Mouse (Mus musculus) gastrocnemius, postnatal 10 days (tissue): Measurements from ENCODE around the gene Fanca. TPM values are rescaled to one million over a fixed set of nuclear protein-coding genes. Genes with fewer than 3 reads are reported as not detected.
"Not testable (repeated sequence)": the region's sequence is repeated elsewhere in the genome, so short reads cannot be mapped to it uniquely, and the experiment has no call there.

ENCODE experiments used
- DNase-seq: peaks from one replicate; pipeline ENCODE4 v3.0.0; 2021; ENCODE audit warnings: mixed read lengths
- total RNA-seq, 2 experiments: library from RNA; stranded (reverse); gene quantifications; 2 replicates each; pipeline ENCODE4 v1.2.3; 2021

Gene Fanca
- total RNA-seq, 2 experiments from 2014 or later: 4.6 to 6.2 TPM

DNA sequence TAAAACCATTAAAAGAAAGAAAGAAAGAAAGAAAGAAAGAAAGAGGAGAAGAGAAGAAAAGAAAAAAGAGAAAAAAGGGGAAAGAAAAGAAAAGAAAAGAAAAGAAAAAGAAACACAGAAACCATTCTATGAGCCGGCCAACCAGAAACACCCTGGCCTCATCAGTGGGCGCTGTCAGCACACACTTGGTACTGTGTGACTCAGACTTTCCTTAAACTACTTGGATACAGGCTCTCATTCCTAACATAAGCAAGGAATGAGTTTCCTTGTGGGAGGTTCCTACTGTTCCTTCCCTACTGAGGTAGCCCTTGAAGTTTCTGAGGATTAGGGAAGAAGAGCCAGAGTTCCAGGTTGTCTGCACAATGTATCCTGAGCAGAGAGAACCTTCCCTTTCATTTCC is 12.9 kb upstream of the Fanca start:
- DNase-seq: no peak

DNA sequence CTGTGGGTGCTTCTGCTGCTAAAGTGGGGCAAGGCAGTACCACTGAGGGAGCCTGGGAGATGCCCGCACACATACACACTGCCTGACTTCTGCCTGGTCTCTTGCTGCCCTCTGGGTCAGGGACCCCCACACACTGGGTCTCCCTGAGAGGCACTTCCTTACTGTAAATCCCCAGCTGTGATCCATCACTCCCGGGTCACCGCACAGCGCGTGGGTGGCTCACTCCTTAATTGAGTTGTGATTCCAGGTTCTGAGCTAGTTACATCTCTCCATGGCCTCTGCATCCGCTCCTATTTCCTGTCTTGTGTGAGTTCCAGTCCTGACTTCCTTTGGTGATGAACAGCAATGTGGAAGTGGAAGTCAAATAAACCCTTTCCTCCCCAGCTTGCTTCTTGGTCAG is 12.3 kb upstream of the Fanca start:
- DNase-seq: no peak

DNA sequence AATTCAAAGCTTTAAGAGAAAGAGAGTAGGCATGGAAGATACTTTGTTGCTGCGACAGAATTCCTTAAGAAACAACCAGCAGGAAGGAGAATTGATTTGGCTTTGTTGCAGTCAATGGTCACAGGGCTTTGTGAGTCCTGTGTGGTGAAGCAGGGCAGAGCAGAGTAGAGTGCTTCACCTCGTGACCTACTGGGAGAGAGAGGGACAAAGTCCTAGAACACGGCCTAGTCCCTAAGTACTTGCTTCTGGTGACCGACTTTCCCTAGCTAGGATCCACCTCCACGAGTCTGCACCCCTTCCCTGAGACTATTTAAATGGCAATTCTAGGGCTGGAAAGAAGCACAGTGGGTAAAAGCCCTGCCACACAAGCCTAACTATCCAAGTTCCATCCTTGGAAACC is 11.6 kb upstream of the Fanca start:
- no peak for DNase-seq

DNA sequence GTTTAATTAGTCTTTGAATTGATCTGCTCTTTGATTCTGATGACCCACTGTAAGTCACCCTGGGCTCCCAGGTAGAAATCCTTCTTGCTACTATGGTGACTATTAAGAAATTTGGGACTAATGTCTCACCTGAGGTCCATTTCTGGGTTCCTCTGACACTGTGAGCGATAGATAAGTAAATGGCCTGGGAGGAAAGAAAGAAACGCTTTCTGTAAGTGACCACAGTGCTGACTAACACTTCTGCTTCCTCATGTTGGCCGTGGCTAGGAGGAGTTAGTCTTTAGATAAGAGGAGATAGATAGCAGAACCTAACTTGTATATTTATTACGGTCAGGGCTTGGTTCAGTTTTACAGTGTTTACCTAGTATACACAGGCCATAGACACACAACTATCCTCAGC is 11.0 kb upstream of the Fanca start:
- DNase-seq: no peak

DNA sequence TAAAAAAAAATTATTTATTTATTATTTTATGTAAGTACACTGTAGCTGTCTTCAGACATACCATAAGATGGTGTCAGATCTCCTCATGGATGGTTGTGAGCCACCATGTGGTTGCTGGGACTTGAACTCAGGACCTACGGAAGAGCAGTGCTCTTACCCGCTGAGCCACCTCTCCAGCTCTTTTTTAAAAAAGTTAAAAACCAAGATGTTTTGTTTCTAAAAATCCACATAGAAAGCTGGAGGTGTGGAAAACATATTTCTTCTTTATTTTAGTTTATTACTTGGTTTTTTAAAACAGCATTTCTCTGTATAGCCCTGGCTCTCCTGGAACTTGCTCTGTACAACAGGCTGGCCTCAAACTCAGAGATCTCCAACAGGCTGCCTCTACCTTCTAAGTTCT is 10.2 kb upstream of the Fanca start:
- no peak for DNase-seq

DNA sequence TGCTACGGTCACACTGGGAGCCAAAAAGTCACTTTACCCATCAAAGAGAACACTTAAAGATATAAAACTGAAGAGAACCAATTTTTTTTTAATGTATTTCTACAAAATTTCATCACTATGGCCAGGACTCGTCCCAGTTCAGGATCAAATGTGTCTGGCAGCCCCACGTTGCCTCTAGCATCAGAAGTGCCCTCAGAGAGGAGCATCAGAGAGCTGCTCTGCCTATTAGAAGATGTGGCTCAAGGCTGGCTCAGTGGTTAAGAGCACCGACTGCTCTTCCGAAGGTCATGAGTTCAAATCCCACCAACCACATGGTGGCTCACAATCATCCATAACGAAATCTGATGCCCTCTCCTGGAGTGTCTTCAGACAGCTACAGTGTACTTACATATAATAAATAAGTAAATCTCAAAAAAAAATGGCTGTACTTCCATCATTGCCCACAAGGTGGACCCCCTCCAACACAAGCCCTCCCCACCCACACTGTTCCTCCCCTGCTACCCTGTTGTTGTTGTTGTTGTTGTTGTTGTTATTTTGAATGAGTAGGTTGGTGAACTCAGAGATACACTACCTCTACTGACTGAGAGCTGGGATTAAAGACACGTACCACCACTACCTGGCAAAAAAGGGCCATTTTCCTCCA is 1.3 kb upstream of the Fanca start:
- peak; percentile 29 for DNase-seq

DNA sequence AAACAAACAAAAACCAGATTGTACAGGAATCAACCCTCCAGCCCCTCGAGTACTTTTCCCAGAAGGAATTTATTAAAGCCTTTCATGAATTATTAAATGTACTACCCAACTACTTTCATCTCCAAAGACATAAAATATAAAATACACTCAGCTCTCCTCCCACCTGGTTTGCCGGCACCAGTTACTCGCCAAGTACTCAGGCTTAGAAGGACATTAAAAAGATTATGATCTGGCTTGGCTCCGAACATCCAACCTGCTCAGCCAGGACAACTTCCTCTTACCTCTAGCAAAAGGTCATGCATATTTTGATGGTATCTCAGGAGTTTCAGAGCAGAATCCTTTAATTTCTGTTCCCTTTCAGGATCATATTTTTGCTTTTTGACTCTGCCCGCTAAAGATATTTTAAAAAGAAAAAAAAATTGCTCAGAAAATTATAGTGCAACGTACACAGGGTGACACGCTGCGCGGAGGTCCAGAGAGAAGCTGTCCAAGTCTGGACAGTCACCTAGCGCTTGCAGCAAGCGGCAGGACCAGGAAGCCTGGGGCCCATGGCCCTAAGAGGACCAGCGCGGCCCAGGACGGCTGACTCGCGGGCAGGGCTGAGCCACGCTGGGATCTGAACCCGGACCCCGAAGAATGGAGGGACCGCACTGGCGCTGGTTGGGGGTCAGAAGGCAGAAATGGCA is 452 bp downstream of the Fanca start:
- DNase-seq: no peak

DNA sequence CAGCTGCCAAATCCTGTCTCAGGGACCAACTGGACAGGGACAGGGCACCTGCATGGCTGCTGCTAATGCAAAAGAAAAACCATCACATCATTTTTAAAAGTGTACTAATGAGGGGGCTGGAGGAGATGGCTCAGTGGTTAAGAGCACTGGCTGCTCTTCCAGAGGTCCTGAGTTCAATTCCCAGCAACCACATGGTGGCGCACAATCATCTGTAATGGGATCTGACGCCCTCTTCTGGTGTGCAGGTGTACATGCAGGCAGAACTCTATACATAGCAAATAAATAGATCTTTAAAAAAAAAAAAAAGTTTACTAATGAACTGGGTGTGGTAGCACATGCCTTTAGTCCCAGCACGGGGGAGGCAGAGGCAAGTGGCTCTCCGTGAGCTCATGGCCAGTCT is 9.6 kb downstream of the Fanca start:
- no peak for DNase-seq

DNA sequence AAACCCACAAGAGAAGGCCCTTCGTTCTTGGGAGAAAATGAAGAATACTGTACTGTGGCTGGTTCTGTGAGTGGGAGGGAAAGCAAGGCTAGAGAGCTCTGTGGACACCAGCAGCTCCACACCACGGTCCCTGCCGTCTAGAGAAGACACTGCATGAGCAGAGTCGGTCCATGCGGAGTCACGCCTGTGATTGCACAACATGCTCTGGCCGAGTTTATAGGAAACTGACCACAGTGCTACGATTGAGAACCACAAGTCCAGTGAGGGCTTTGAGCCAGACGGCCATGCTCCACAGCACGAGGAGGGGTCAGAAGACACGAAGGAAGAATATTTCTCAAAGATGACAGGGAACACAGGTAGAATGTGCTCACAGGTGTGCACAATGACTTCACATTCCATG is 20.1 kb downstream of the Fanca start:
- DNase-seq: no peak

DNA sequence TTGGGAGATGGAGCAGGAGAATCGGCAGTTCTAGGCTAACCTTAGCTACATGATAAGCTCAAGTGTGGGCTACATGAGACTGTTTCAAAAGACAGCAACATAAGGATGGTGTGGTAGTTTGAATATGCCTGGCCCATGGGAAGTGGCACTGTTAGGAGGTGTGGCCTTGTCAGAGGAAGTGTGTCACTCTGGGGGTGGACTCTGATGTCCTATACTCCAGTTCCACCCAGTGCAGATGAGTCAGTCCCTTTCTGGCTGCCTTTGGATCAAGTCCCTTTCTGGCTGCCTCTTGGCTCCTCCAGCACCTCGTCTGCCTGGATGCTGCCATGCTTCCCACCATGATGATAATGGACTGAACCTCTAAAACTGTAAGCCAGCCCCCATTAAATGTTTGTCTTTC is 25.6 kb downstream of the Fanca start:
- DNase-seq: no peak

DNA sequence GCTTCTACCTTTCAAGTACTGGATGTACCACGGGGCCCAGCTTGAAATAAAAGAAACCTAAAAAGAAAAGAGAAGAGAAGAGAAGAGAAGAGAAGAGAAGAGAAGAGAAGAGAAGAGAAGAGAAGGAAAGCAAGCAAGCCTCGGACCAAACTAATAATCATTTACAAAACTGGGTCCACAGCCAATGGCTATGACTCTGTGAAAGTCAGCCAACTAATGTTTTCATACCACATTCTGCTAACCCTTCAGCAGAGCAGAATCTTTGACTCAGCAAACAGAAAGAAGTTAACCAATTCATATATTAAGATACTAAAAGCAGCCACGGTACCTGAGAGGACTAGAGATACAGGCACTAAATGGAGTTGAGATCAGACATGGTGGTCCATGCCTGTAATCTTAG is 26.1 kb downstream of the Fanca start:
- no peak for DNase-seq

DNA sequence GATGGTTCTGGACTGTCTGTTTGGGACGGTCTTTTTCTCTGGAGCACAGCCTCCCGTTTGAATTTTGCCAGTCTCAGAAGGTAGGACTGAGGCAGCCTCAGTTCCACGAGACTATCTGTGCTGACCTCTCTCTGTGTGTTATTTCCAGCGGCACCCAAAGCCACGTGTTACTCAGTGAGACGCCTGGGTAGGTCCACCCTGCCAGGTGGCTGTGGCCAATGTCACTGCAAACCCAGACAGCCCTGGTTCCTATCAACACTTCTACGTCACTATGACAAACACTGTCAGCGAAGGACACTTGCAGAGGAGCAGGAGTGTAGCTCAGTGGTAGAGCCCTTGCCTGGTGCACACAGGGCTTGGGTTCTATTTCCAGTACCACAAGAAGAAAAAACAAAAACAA is 26.7 kb downstream of the Fanca start:
- DNase-seq: no peak

DNA sequence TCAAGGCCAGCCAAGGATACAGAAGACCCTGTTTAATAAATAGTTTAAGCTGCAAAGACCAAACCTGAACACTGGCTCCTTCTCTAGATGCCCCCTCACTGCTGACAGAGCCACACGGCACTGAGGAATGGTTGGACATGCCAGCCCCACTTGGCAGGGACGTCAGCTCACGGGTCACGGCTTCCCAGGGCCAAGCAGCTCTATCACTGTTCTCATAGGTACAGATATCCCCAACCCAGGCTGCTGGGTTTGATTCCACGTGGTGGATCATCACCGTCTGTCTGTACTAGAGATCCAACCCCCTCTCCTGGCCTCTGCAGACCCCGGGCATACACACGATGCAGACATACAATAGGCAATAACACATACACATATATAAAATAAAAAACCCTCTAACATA is 27.7 kb downstream of the Fanca start:
- no peak for DNase-seq

DNA sequence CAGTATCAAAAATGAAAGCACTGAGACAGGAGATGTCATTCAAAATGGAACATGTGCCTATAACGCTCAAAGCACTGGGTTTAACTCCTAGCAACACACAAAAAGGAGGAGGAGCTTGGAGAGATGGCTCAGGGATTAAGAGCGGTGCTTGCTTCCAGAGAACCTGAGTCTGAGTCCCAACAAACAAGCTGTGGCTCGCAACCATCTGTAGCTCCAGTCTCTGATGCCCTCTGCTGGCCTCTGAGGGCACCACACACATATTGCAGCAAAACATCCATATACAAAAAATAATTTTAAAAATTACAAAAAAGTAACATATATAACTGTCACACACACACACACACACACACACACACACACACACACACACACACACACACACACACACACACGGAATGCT is 28.2 kb downstream of the Fanca start:
- DNase-seq: peak; percentile 41

DNA sequence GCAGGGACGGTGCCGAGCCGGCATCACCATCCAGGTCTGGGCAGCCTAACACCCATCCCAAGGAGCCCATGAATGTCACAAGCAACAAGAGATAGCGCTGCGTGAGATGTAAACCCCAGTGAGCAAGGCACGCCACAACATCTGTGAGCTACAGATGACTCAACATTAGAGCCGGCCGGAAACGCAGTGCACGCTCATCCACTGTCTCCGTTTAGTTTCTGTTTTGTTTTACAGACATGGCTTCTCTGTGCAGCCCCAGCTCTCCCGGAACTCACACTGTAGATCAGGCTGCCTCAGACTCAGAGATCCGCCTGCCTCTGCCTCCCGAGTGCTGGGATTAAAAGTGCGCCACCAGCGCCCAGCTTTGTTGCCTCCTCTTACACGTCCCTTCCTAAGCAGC is 31.0 kb downstream of the Fanca start:
- no peak for DNase-seq

DNA sequence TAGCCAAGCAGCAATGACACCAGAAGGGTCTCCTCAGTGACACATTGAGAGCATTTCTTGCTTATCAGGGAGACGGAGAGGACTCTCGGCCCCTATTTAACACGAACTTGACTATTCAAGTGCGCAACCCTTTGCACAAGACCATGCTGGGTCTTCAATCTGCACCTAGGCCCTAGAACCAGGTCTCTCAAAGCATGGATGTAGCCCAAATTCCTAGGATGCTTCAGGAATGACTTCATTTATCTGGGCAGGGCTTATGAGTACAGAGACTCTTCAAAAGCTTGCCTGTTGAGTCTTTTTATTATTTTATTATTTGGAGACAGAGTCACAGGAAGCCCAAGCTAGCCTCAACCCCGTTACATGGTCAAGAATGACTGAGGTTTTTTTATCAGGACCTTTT is 33.9 kb downstream of the Fanca start:
- DNase-seq: no peak

DNA sequence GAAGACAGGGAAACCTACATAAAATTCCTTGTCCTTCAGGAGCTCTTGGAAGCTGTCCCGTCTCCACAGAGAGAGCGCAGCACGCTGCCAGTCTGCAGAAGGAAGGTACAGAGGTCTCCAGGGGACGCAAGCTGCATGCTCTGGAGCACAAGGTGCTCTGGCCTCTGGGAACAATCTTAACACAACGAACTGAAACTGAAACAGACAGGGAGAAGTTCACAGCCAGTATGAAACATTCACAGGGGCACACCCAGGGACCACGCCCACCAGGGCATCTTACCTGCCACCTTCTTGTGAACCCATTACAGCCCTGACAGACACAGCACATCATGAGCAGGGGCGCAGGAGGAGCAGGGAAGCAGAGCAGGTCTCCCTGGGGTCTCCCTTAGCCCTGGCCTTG is 34.4 kb downstream of the Fanca start:
- DNase-seq: no peak

DNA sequence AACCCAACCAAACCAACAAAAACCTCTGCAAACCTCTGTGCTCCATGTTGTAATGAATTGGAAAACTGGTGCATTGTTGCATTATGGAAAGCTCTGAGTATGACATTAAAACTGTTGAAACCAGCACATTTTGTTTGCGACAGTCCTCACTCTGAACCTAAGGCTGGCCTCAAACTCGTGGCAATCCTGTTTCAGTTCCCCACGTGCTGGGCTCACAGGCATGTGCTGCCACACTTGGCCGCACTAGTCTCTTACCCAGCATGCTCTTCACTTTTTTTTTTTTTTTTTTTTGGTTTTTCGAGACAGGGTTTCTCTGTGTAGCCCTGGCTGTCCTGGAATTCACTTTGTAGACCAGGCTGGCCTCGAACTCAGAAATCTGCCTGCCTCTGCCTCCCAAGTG is 35.4 kb downstream of the Fanca start:
- DNase-seq: not testable (repeated sequence)

DNA sequence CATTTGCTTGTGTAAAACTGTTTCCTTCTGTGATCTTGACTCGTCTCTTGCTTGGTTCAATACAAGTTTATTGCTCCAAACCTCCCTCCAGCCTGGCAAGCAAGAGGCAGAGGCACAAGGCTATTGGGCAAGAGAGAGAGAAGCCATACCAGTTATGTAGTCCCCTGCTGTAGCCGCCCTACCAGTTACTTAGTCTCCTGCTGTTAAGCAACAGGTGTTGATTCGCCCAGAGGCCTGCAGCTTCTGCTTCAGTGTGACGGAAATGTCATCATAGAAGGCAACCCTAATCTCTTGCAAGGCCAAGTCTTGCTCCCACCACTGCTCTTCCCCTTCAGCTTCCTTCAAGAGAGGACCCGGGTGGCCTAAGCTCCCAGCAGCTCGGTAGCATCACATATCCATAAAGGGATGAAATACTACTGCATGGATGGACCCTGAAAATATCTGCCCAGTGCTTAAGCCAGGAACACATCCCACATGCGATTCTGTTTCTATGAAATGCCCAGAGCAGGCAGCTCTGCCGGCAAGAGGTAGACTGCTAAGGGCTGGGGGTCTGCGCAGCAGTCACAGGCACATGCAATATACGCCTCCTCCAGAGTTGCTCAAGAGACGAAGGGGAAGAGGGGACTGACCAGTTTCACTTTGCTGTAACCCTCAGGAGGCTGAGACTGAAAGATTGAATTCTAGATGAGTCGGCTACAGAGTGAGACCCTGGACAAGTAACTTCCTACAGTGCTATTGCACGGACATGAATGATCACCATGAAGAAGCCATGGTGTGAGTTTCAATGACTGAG is 37.9 kb downstream of the Fanca start:
- DNase-seq: no peak

DNA sequence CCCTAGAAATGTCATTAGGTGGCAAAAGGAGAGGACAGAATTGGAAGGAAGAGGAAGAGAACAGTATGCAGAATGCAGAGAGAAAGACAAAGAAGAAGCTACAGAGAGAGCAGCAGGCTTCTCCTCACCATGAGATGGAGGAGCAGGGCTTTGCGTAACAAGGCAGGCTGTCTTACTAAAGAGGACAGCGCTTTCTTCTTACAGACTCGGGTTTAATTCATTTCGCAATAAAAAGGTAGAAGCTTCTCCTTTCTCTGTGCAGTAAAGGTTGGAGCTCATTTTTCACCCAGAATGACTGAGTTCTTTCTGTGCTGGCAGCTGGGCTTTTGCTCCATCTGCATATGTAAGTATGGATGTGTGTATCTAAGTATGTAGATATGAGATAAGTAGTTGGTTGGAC is 38.5 kb downstream of the Fanca start:
- no peak for DNase-seq

DNA sequence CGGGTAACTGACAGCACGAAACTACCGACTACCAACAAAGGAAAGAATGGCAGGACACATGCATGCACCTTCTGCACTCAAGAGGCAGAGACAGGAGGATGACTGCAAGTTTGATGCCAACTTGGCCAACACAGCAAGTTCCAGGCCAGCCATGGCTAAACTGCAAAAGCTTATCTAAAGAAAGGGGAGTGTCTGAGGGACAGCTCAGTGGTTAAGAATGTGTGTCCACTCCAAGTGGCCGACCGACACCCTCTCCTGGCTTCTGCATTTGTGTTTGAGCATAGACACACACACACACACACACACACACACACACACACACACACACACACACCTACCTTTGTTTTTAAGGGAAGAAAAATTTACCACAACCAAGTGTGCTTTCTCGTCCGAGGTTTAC is 39.9 kb downstream of the Fanca start:
- DNase-seq: no peak

DNA sequence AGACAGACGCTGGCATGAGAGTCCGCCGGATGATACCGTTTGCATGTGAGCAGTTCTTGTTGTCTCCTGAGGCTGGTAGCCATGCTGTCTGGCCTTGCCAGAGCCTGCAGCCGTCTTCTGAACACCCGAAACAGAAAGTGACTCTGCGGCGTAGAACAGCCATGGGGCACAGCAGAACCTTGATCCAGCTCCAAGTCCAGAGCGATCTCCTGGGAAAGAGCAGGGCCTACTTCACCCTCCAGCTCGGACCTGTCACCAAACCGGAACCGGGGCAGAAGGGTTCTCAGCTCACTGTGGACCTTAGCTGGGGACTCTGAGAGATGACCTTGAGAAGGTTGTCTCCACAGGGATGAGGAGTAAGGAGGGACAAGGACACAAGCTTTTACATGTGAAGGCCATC is 43.3 kb downstream of the Fanca start:
- no peak for DNase-seq

DNA sequence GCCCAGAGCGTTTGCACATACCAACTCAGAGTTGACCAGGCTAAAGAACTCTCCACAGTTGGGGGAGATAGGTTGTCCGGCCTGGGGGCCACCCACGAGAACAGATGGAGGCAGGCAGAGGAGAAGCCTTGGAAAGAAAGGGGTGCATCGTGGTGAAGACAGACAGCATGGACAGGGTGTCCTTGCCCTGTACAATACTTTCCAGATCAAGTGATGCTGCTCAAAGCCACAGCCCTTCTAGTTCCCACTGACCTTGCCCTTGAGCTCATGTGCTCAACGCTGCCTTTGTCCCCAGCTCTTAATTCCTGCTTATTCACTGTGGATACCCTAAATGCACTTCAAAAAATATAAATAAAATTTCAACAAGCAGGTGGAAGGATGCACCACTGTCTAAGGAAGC is 43.9 kb downstream of the Fanca start:
- no peak for DNase-seq

DNA sequence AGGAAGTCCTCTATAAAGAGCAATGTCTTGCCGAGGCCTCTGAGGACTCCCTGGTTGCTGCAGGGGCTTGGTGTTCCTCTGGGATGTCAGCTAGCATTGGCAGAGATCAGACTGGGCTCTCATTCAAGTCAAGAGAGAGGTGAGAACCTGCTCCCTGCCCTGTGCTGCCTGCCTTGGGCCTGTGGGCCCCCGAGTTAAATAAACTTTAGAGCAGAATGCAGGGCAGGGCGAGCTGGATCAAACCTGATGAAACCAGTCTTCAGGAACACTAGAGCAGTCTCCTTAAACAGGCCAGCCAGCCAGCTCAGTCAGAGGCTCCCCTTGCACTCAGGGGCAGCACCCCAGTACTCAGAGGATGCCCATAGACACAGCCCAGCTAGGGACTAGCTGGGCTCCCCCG is 46.5 kb downstream of the Fanca start:
- no peak for DNase-seq
